Mouse (Mus musculus) embryonic facial prominence, embryonic 11.5 days (tissue): ENCODE results near the gene Izumo2. TPM values are rescaled to one million over a fixed set of nuclear protein-coding genes. Genes with fewer than 3 reads are reported as not detected.
A peak's percentile ranks its signal among the peaks of the same experiment; 100 is the strongest.
"Not testable (repeated sequence)": the region's sequence is repeated elsewhere in the genome, so short reads cannot be mapped to it uniquely, and the experiment has no call there.

Experiments
- ATAC-seq: fragments of 200-750 bp; cut with Nextera tagmentation; replicated peaks from 2 replicates; pipeline ENCODE4 v1.8.0; 2017; ENCODE audit warnings: low read depth; ENCODE audit not compliant: insufficient number of reproducible peaks, low FRiP score, low TSS enrichment
- DNase-seq: peaks from one replicate; pipeline ENCODE4 v3.0.0-alpha.2; 2015; ENCODE audit warnings: low spot score
- H3K27ac ChIP-seq: fragments of 300-500 bp; sonication (generic); replicated peaks from 2 replicates; pipeline ENCODE4 v1.5.1; 2014; ENCODE audit warnings: mild to moderate bottlenecking, low read depth, low read length, control low read depth
- H3K27me3 ChIP-seq: fragments of 300-500 bp; sonication (generic); 2 replicates; pipeline ENCODE4 v1.6.1; 2014; ENCODE audit warnings: mild to moderate bottlenecking, low read length, moderate library complexity, mixed read lengths; ENCODE audit not compliant: control insufficient read depth, insufficient read depth
- H3K36me3 ChIP-seq: fragments of 300-500 bp; sonication (generic); replicated peaks from 2 replicates; pipeline ENCODE4 v1.6.1; 2014; ENCODE audit warnings: low read depth, mild to moderate bottlenecking, low read length, moderate library complexity, mixed read lengths; ENCODE audit not compliant: control insufficient read depth, insufficient read depth
- H3K4me1 ChIP-seq: fragments of 300-500 bp; sonication (generic); 2 replicates; pipeline ENCODE4 v1.6.1; 2014; ENCODE audit warnings: low read length, mixed read lengths; ENCODE audit not compliant: control insufficient read depth, insufficient read depth
- H3K4me2 ChIP-seq: fragments of 300-500 bp; sonication (generic); 2 replicates; pipeline ENCODE4 v1.6.1; 2014; ENCODE audit warnings: low read depth, mild to moderate bottlenecking, control low read depth, low read length, moderate library complexity
- H3K4me3 ChIP-seq: fragments of 300-500 bp; sonication (generic); 2 replicates; pipeline ENCODE4 v1.5.1; 2014; ENCODE audit warnings: low read depth, low read length, control low read depth
- H3K9ac ChIP-seq: fragments of 300-500 bp; sonication (generic); replicated peaks from 2 replicates; pipeline ENCODE4 v1.6.1; 2014; ENCODE audit warnings: mild to moderate bottlenecking, control low read depth, low read length
- H3K9me3 ChIP-seq: fragments of 300-500 bp; sonication (generic); replicated peaks from 2 replicates; pipeline ENCODE4 v1.6.1; 2016; ENCODE audit warnings: mild to moderate bottlenecking, low read length, inconsistent platforms, mixed read lengths; ENCODE audit not compliant: control insufficient read depth
- WGBS: fragments of 180-500 bp; shearing (Covaris S2); extraction: QIAGEN DNeasy Blood & Tissue Kit; methylation state at CpG from one replicate; pipeline ENCODE4 v1.1.7; 2014; 5-methylcytosine and 5-hydroxymethylcytosine counted together
- polyA plus RNA-seq: library from polyadenylated mRNA; unstranded; fragments of >200 nt; fragmentation: Nextera tagmentation; extraction: Ambion mirVana; gene quantifications from 2 replicates; pipeline ENCODE4 v1.2.1, GENCODE M21; 2014

The Izumo2 gene
- polyA plus RNA-seq, 1 experiment from 2014 or later: not detected

- Histone ChIP-seq H3K4me3 (no peak overlapping the region), H3K9ac (no peak overlapping the region), H3K27ac (no peak overlapping the region), H3K36me3 (no peaks in the 10 kb centered on the region), H3K4me1 (no peaks in the 10 kb centered on the region), H3K4me2 (no peak overlapping the region), H3K9me3 (no peaks in the 10 kb centered on the region), H3K27me3 (no peaks in the 10 kb centered on the region)
- 66% methylated on average over 4 of the region's 4 CpGs for WGBS
- DNase-seq: no peak
- no peak for ATAC-seq
Observed at GRCm38 (mm10) chr7:44747115-44747514, 38.6 kb downstream of the Izumo2 start.

DNA sequence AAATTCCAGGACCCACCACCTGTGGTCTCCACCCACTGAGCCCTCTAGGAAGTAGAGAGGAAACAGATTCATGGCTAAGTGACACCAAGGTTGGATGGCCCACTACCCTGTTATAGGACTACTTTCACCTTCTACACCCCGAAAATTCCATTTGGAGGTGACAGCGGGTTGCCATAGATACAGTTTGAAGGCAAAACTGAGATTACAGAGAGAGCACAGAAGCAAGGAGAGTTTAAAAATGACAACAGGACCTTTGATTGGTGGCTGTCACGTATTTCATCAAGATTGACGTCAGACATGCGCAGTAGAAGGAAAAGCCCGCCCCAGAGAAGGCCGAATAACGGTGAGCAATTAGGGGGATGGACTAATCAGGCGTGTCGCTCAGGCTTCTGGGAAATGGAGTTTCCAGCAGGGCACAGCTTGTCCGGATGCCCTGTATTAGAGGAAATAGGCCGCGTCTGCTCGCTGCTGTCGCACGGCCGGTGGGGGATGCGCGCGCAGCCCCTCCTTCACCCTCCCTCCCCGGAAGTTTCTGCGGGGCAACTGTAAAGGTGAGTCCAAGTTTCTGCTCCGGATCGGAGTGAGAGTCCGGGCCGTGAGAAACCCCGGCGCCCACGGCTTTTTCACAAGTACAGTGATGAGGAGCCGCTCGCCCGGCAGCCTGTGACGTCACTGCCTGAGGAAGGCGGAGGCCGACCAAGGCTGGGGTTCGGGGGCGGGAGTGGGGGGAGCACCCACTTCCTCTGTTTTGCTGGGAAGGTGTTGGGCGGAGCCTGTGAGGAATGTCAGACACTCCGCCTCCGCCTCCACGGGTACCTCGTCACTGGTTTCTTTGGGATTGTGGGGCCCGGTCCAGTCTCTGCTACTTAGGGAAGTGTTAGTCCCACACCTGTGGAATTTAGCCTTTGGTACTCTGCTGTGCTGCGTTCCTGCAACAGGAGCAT is 39.8 kb downstream of the Izumo2 start, which contains the start of gene Vrk3:
TSS of gene Vrk3 (plus strand) at position 313 of the 944 bp plus-strand sequence.
- Histone ChIP-seq H3K27ac (peak within 1 kb of the TSS; percentile 72), H3K36me3 (no peaks in the 10 kb centered on the region), H3K4me3 (peak within 1 kb of the TSS; percentile 68), H3K4me2 (peak within 1 kb of the TSS; percentile 74), H3K4me1 (no peaks in the 10 kb centered on the region), H3K9me3 (no peaks in the 10 kb centered on the region), H3K27me3 (no peaks in the 10 kb centered on the region), H3K9ac (peak within 1 kb of the TSS; percentile 68)
- under 1% methylated on average over 44 of the region's 44 CpGs for WGBS
- peak; percentile 96 for ATAC-seq
- DNase-seq: peak; percentile 97

DNA sequence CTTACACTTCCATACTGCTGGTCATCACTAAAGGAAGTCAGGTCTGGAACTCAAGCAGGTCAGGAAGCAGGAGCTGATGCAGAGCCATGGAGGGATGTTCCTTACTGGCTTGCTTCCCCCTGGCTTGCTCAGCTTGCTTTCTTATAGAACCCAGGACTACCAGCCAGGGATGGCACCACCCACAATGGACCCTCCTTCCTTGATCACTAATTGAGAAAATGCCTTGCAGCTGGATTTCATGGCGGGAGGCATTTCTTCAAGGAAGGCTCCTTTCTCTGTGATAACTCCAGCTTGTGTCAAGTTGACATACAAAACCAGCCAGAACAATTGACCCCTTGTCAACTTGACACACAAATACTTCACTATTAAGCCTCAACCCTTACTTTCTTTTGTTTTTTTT is 42.4 kb downstream of the Izumo2 start, which contains the start of gene Zfp473:
TSS of gene Zfp473 (minus strand) at position 101 of the 400 bp plus-strand sequence.
- H3K9me3 ChIP-seq, ATAC-seq, DNase-seq, H3K4me3 ChIP-seq, H3K36me3 ChIP-seq, H3K27me3 ChIP-seq, H3K27ac ChIP-seq, H3K9ac ChIP-seq, H3K4me2 ChIP-seq, H3K4me1 ChIP-seq: not testable (repeated sequence)
- WGBS: 43% methylated on average over 1 of the region's 1 CpGs

DNA sequence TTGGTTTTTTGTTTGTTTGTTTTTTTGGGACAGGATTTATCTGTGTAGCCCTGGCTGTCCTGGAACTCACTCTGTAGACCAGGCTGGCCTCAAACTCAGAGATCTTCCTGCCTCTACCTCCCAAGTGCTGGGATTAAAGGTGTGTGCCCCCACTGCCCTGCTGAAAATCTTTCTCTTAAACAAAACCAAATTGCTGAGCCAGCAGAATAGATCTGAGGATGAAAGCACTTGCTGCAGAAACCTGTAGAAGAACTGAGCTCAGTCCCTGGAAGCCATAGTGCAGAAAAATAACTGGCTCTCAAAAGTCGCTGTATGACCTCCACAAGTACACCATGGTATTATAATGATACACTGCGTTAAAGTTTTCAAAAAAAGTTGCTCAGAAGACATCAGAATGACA is 48.6 kb downstream of the Izumo2 start:
- WGBS: 93% methylated on average over 2 of the region's 2 CpGs
- no peak overlapping the region for H3K9ac ChIP-seq
- no peak for ATAC-seq
- no peak overlapping the region for H3K4me3 ChIP-seq
- no peak overlapping the region for H3K4me2 ChIP-seq
- peaks cover 8% of the 10 kb centered on the region for H3K36me3 ChIP-seq
- H3K27me3 ChIP-seq: no peaks in the 10 kb centered on the region
- H3K4me1 ChIP-seq: no peaks in the 10 kb centered on the region
- H3K27ac ChIP-seq: no peak overlapping the region
- DNase-seq: no peak
- H3K9me3 ChIP-seq: no peaks in the 10 kb centered on the region

- Histone ChIP-seq H3K4me2 (no peak overlapping the region), H3K9ac (no peak overlapping the region), H3K4me1 (no peaks in the 10 kb centered on the region), H3K36me3 (peaks cover 12% of the 10 kb centered on the region), H3K27ac (no peak overlapping the region), H3K9me3 (no peaks in the 10 kb centered on the region), H3K27me3 (no peaks in the 10 kb centered on the region), H3K4me3 (no peak overlapping the region)
- no peak for DNase-seq
- ATAC-seq: no peak
Observed at GRCm38 (mm10) chr7:44760366-44760765, 51.8 kb downstream of the Izumo2 start.

GRCm38 (mm10) chr7:44768129-44768528 is 59.6 kb downstream of the Izumo2 start:
- Histone ChIP-seq H3K9ac (no peak overlapping the region), H3K27me3 (no peaks in the 10 kb centered on the region), H3K4me3 (no peak overlapping the region), H3K4me1 (no peaks in the 10 kb centered on the region), H3K36me3 (peaks cover 3% of the 10 kb centered on the region), H3K27ac (no peak overlapping the region), H3K9me3 (no peaks in the 10 kb centered on the region), H3K4me2 (no peak overlapping the region)
- 86% methylated on average over 5 of the region's 5 CpGs for WGBS
- no peak for DNase-seq
- ATAC-seq: no peak

Other genes with a start within 250 kb of the Izumo2 start
- not detected in 2 replicates for gene Aspdh, start 243.4 kb upstream of the Izumo2 start, polyA plus RNA-seq
- gene Josd2, start 240.8 kb upstream of the Izumo2 start, polyA plus RNA-seq: 61.1 and 66.4 TPM in 2 replicates
- gene Emc10, start 212.2 kb upstream of the Izumo2 start, polyA plus RNA-seq: 76.4 and 89.8 TPM in 2 replicates
- 10.8 and 11.2 TPM in 2 replicates for gene Fam71e1, start 212.2 kb upstream of the Izumo2 start, polyA plus RNA-seq
- gene Mybpc2, start 184.1 kb upstream of the Izumo2 start, polyA plus RNA-seq: 0.07 TPM in 1 of 2 replicates, not detected in the other
- not detected in 2 replicates for gene Spib, start 176.7 kb upstream of the Izumo2 start, polyA plus RNA-seq
- gene Pold1, start 159.9 kb upstream of the Izumo2 start, polyA plus RNA-seq: 56.3 and 61.4 TPM in 2 replicates
- gene Nr1h2, start 154.8 kb upstream of the Izumo2 start, polyA plus RNA-seq: 63.7 and 69.6 TPM in 2 replicates
- gene Napsa, start 136.4 kb upstream of the Izumo2 start, polyA plus RNA-seq: 0.70 and 0.88 TPM in 2 replicates
- gene Kcnc3, start 118.1 kb upstream of the Izumo2 start, polyA plus RNA-seq: 0.32 and 0.39 TPM in 2 replicates
- gene Myh14, start 37.9 kb upstream of the Izumo2 start, polyA plus RNA-seq: 2.1 and 4.5 TPM in 2 replicates
- gene Vrk3, start 39.7 kb downstream of the Izumo2 start, polyA plus RNA-seq: 32.3 and 38.0 TPM in 2 replicates
- 3.3 and 3.6 TPM in 2 replicates for gene Zfp473, start 42.3 kb downstream of the Izumo2 start, polyA plus RNA-seq
- gene Nup62, start 107.3 kb downstream of the Izumo2 start, polyA plus RNA-seq: 66.9 and 72.6 TPM in 2 replicates
- gene Il4i1, start 107.6 kb downstream of the Izumo2 start, polyA plus RNA-seq: 0.52 and 1.9 TPM in 2 replicates
- gene Atf5, start 107.9 kb downstream of the Izumo2 start, polyA plus RNA-seq: 2.9 and 3.1 TPM in 2 replicates
- gene Akt1s1, start 140.2 kb downstream of the Izumo2 start, polyA plus RNA-seq: 32.4 and 42.5 TPM in 2 replicates
- gene Tbc1d17, start 140.3 kb downstream of the Izumo2 start, polyA plus RNA-seq: 55.1 and 75.1 TPM in 2 replicates
- 21.6 and 25.3 TPM in 2 replicates for gene Pnkp, start 148.4 kb downstream of the Izumo2 start, polyA plus RNA-seq
- gene Ptov1, start 161.0 kb downstream of the Izumo2 start, polyA plus RNA-seq: 350 and 370 TPM in 2 replicates
- gene Med25, start 184.0 kb downstream of the Izumo2 start, polyA plus RNA-seq: 44.5 and 50.3 TPM in 2 replicates
- 11.8 and 13.2 TPM in 2 replicates for gene Fuz, start 187.3 kb downstream of the Izumo2 start, polyA plus RNA-seq
- 70.1 and 70.3 TPM in 2 replicates for gene Ap2a1, start 220.8 kb downstream of the Izumo2 start, polyA plus RNA-seq
- gene Tsks, start 234.5 kb downstream of the Izumo2 start, polyA plus RNA-seq: 0.21 TPM in 1 of 2 replicates, not detected in the other